Mouse (Mus musculus) stomach, embryonic 15.5 days (tissue): ENCODE results near the gene Sept8. TPM values are rescaled to one million over a fixed set of nuclear protein-coding genes. Genes with fewer than 3 reads are reported as not detected.

Experiments used
- polyA plus RNA-seq: library from polyadenylated mRNA; unstranded; fragments of >200 nt; fragmentation: Nextera tagmentation; extraction: Ambion mirVana; gene quantifications from 2 replicates; pipeline ENCODE4 v1.2.1, GENCODE M21; 2015

Sept8 gene
- polyA plus RNA-seq, 1 experiment from 2014 or later = 25.3 TPM

Other genes with a start within 250 kb of the Sept8 start
- 93.4 and 96.0 TPM in 2 replicates for gene Hspa4, start 218.8 kb upstream of the Sept8 start, polyA plus RNA-seq
- 17.4 and 18.1 TPM in 2 replicates for gene Zcchc10, start 194.6 kb upstream of the Sept8 start, polyA plus RNA-seq
- 44.9 and 54.6 TPM in 2 replicates for gene Aff4, start 168.4 kb upstream of the Sept8 start, polyA plus RNA-seq
- gene Leap2, start 96.1 kb upstream of the Sept8 start, polyA plus RNA-seq = 1.5 and 4.1 TPM in 2 replicates
- gene Uqcrq, start 88.4 kb upstream of the Sept8 start, polyA plus RNA-seq = 612 and 619 TPM in 2 replicates
- gene Gdf9, start 88.2 kb upstream of the Sept8 start, polyA plus RNA-seq = 1.2 and 1.3 TPM in 2 replicates
- 0.14 and 0.19 TPM in 2 replicates for gene Gm10447, start 62.1 kb upstream of the Sept8 start, polyA plus RNA-seq
- 1.3 and 1.6 TPM in 2 replicates for gene Shroom1, start 62.1 kb upstream of the Sept8 start, polyA plus RNA-seq
- gene Gm9837, start 48.8 kb upstream of the Sept8 start, polyA plus RNA-seq = not detected in 2 replicates
- gene Gm9945, start 39.1 kb upstream of the Sept8 start, polyA plus RNA-seq = not detected in 2 replicates
- 0.85 and 2.0 TPM in 2 replicates for gene Sowaha, start 39.0 kb upstream of the Sept8 start, polyA plus RNA-seq
- gene Kif3a, start 48.1 kb downstream of the Sept8 start, polyA plus RNA-seq = 51.0 and 62.6 TPM in 2 replicates
- gene Il4, start 99.4 kb downstream of the Sept8 start, polyA plus RNA-seq = 1.0 and 1.8 TPM in 2 replicates
- not detected in 2 replicates for gene Il13, start 115.4 kb downstream of the Sept8 start, polyA plus RNA-seq
- gene Rad50, start 188.1 kb downstream of the Sept8 start, polyA plus RNA-seq = 28.9 and 29.5 TPM in 2 replicates
- gene Il5, start 201.5 kb downstream of the Sept8 start, polyA plus RNA-seq = not detected in 2 replicates